Mouse (Mus musculus): Measurements from ENCODE around the gene Ten1. TPM values are rescaled to one million over a fixed set of nuclear protein-coding genes. Genes with fewer than 3 reads are reported as not detected.

Ten1 gene
- 74.0 and 76.4 TPM in 2 replicates for polyA plus RNA-seq (2014; fragmentation: Nextera tagmentation; extraction: Ambion mirVana)

- peak within 1 kb of the TSS; percentile 87 for H3K4me2 ChIP-seq
- H3K27me3 ChIP-seq (ENCODE audit: control insufficient read depth, insufficient read depth, low read length): no peaks in the 10 kb centered on the region
- peaks cover 5% of the 10 kb centered on the region; the same call in 1 of the 2 replicates for H3K36me3 ChIP-seq (ENCODE audit: control insufficient read depth, insufficient read depth, low read length)
- ATAC-seq (replicated peaks; ENCODE audit: insufficient number of reproducible peaks, low FRiP score, low TSS enrichment): peak; percentile 97
- H3K27ac ChIP-seq (ENCODE audit: low read depth, low read length): peak within 1 kb of the TSS; percentile 98
- no peaks in the 10 kb centered on the region for H3K9me3 ChIP-seq (replicated peaks; ENCODE audit: control insufficient read depth, low read length)
- under 1% methylated on average over 62 of the region's 62 CpGs for WGBS (ENCODE audit: insufficient replicate concordance)
- H3K4me1 ChIP-seq (ENCODE audit: control insufficient read depth, insufficient read depth, low read length): peaks cover 8% of the 10 kb centered on the region
- peak within 1 kb of the TSS; percentile 75 for H3K4me3 ChIP-seq (ENCODE audit: low read depth, low read length)
- peak within 1 kb of the TSS; percentile 90 for H3K9ac ChIP-seq (ENCODE audit: low read depth, low read length)
These were observed at the start of gene Ten1, which contains the start of gene Acox1 for GRCm38 (mm10) chr11:116198639-116199531. Ten1 (plus strand) TSS chr11:116198855. Acox1 (minus strand) TSS chr11:116199045.

- 75% methylated on average over 6 of the region's 6 CpGs for WGBS (ENCODE audit: insufficient replicate concordance)
- peaks cover 8% of the 10 kb centered on the region; the same call in 1 of the 2 replicates for H3K4me1 ChIP-seq (ENCODE audit: control insufficient read depth, insufficient read depth, low read length)
- ATAC-seq (replicated peaks; ENCODE audit: insufficient number of reproducible peaks, low FRiP score, low TSS enrichment): no peak
- H3K4me3 ChIP-seq (ENCODE audit: low read depth, low read length): no peak overlapping the region
- no peaks in the 10 kb centered on the region for H3K27me3 ChIP-seq (ENCODE audit: control insufficient read depth, insufficient read depth, low read length)
- no peak overlapping the region for H3K27ac ChIP-seq (ENCODE audit: low read depth, low read length)
- no peaks in the 10 kb centered on the region for H3K9me3 ChIP-seq (replicated peaks; ENCODE audit: control insufficient read depth, low read length)
- H3K36me3 ChIP-seq (ENCODE audit: control insufficient read depth, insufficient read depth, low read length): peaks cover 47% of the 10 kb centered on the region
- H3K4me2 ChIP-seq: no peak overlapping the region
- no peak overlapping the region for H3K9ac ChIP-seq (ENCODE audit: low read depth, low read length)
These were observed 49.3 kb upstream of the Ten1 start for GRCm38 (mm10) chr11:116149341-116149740.

- H3K27me3 ChIP-seq (ENCODE audit: control insufficient read depth, insufficient read depth, low read length): no peaks in the 10 kb centered on the region
- ATAC-seq (replicated peaks; ENCODE audit: insufficient number of reproducible peaks, low FRiP score, low TSS enrichment): peak; percentile 64
- peaks cover 41% of the 10 kb centered on the region for H3K36me3 ChIP-seq (ENCODE audit: control insufficient read depth, insufficient read depth, low read length)
- H3K4me3 ChIP-seq (ENCODE audit: low read depth, low read length): no peak overlapping the region
- H3K4me2 ChIP-seq: no peak overlapping the region
- peak overlapping the region; percentile 50; the same call in 1 of the 2 replicates for H3K27ac ChIP-seq (ENCODE audit: low read depth, low read length)
- 71% methylated on average over 2 of the region's 2 CpGs for WGBS (ENCODE audit: insufficient replicate concordance)
- H3K4me1 ChIP-seq (ENCODE audit: control insufficient read depth, insufficient read depth, low read length): peaks cover 8% of the 10 kb centered on the region; the same call in 1 of the 2 replicates
- H3K9me3 ChIP-seq (replicated peaks; ENCODE audit: control insufficient read depth, low read length): no peaks in the 10 kb centered on the region
- no peak overlapping the region for H3K9ac ChIP-seq (ENCODE audit: low read depth, low read length)
These were observed 47.7 kb upstream of the Ten1 start for GRCm38 (mm10) chr11:116150960-116151359.

- ATAC-seq (replicated peaks; ENCODE audit: insufficient number of reproducible peaks, low FRiP score, low TSS enrichment): no peak
- H3K27ac ChIP-seq (ENCODE audit: low read depth, low read length): no peak overlapping the region
- H3K4me2 ChIP-seq: no peak overlapping the region
- 0 out of 2 replicates have a peak, but pooled peaks cover under 1% of the 10 kb centered on the region for H3K4me1 ChIP-seq (ENCODE audit: control insufficient read depth, insufficient read depth, low read length)
- H3K9ac ChIP-seq (ENCODE audit: low read depth, low read length): no peak overlapping the region
- WGBS (ENCODE audit: insufficient replicate concordance): 62% methylated on average over 12 of the region's 12 CpGs
- H3K27me3 ChIP-seq (ENCODE audit: control insufficient read depth, insufficient read depth, low read length): no peaks in the 10 kb centered on the region
- H3K36me3 ChIP-seq (ENCODE audit: control insufficient read depth, insufficient read depth, low read length): no peaks in the 10 kb centered on the region; the same call in 1 of the 2 replicates
- H3K9me3 ChIP-seq (replicated peaks; ENCODE audit: control insufficient read depth, low read length): no peaks in the 10 kb centered on the region
- no peak overlapping the region for H3K4me3 ChIP-seq (ENCODE audit: low read depth, low read length)
These were observed 37.3 kb upstream of the Ten1 start for GRCm38 (mm10) chr11:116161312-116161711.

GRCm38 (mm10) chr11:116162146-116162545 is 36.5 kb upstream of the Ten1 start:
- H3K27me3 ChIP-seq (ENCODE audit: control insufficient read depth, insufficient read depth, low read length): no peaks in the 10 kb centered on the region
- no peak overlapping the region for H3K4me3 ChIP-seq (ENCODE audit: low read depth, low read length)
- H3K4me1 ChIP-seq (ENCODE audit: control insufficient read depth, insufficient read depth, low read length): 0 out of 2 replicates have a peak, but pooled peaks cover 5% of the 10 kb centered on the region
- H3K9me3 ChIP-seq (replicated peaks; ENCODE audit: control insufficient read depth, low read length): no peaks in the 10 kb centered on the region
- no peaks in the 10 kb centered on the region for H3K36me3 ChIP-seq (ENCODE audit: control insufficient read depth, insufficient read depth, low read length)
- no peak for ATAC-seq (replicated peaks; ENCODE audit: insufficient number of reproducible peaks, low FRiP score, low TSS enrichment)
- WGBS (ENCODE audit: insufficient replicate concordance): 82% methylated on average over 10 of the region's 10 CpGs
- H3K9ac ChIP-seq (ENCODE audit: low read depth, low read length): no peak overlapping the region
- H3K27ac ChIP-seq (ENCODE audit: low read depth, low read length): no peak overlapping the region
- H3K4me2 ChIP-seq: no peak overlapping the region

- H3K4me3 ChIP-seq (ENCODE audit: low read depth, low read length): no peak overlapping the region
- ATAC-seq (replicated peaks; ENCODE audit: insufficient number of reproducible peaks, low FRiP score, low TSS enrichment): no peak
- no peak overlapping the region for H3K27ac ChIP-seq (ENCODE audit: low read depth, low read length)
- 0 out of 2 replicates have a peak, but pooled peaks cover 5% of the 10 kb centered on the region for H3K4me1 ChIP-seq (ENCODE audit: control insufficient read depth, insufficient read depth, low read length)
- H3K27me3 ChIP-seq (ENCODE audit: control insufficient read depth, insufficient read depth, low read length): no peaks in the 10 kb centered on the region
- H3K4me2 ChIP-seq: no peak overlapping the region
- 69% methylated on average over 9 of the region's 9 CpGs for WGBS (ENCODE audit: insufficient replicate concordance)
- H3K9ac ChIP-seq (ENCODE audit: low read depth, low read length): no peak overlapping the region
- no peaks in the 10 kb centered on the region for H3K36me3 ChIP-seq (ENCODE audit: control insufficient read depth, insufficient read depth, low read length)
- H3K9me3 ChIP-seq (replicated peaks; ENCODE audit: control insufficient read depth, low read length): no peaks in the 10 kb centered on the region
These were observed 35.7 kb upstream of the Ten1 start for GRCm38 (mm10) chr11:116163002-116163401.

- peak overlapping the region; percentile 95 for H3K27ac ChIP-seq (ENCODE audit: low read depth, low read length)
- 6% methylated on average over 6 of the region's 6 CpGs for WGBS (ENCODE audit: insufficient replicate concordance)
- no peaks in the 10 kb centered on the region for H3K9me3 ChIP-seq (replicated peaks; ENCODE audit: control insufficient read depth, low read length)
- H3K9ac ChIP-seq (ENCODE audit: low read depth, low read length): peak overlapping the region; percentile 90
- H3K27me3 ChIP-seq (ENCODE audit: control insufficient read depth, insufficient read depth, low read length): no peaks in the 10 kb centered on the region
- ATAC-seq (replicated peaks; ENCODE audit: insufficient number of reproducible peaks, low FRiP score, low TSS enrichment): no peak
- H3K4me1 ChIP-seq (ENCODE audit: control insufficient read depth, insufficient read depth, low read length): 0 out of 2 replicates have a peak, but pooled peaks cover 5% of the 10 kb centered on the region
- peak overlapping the region; percentile 73 for H3K4me3 ChIP-seq (ENCODE audit: low read depth, low read length)
- H3K4me2 ChIP-seq: peak overlapping the region; percentile 84
- H3K36me3 ChIP-seq (ENCODE audit: control insufficient read depth, insufficient read depth, low read length): peaks cover 4% of the 10 kb centered on the region
These were observed 31.4 kb upstream of the Ten1 start for GRCm38 (mm10) chr11:116167232-116167631.

- H3K9me3 ChIP-seq (replicated peaks; ENCODE audit: control insufficient read depth, low read length): no peaks in the 10 kb centered on the region
- H3K36me3 ChIP-seq (ENCODE audit: control insufficient read depth, insufficient read depth, low read length): peaks cover 10% of the 10 kb centered on the region
- peak within 1 kb of the TSS; percentile 73 for H3K4me3 ChIP-seq (ENCODE audit: low read depth, low read length)
- H3K4me2 ChIP-seq: peak within 1 kb of the TSS; percentile 84
- H3K27me3 ChIP-seq (ENCODE audit: control insufficient read depth, insufficient read depth, low read length): no peaks in the 10 kb centered on the region
- H3K9ac ChIP-seq (ENCODE audit: low read depth, low read length): peak within 1 kb of the TSS; percentile 90
- peak; percentile 93 for ATAC-seq (replicated peaks; ENCODE audit: insufficient number of reproducible peaks, low FRiP score, low TSS enrichment)
- under 1% methylated on average over 40 of the region's 40 CpGs for WGBS (ENCODE audit: insufficient replicate concordance)
- 0 out of 2 replicates have a peak, but pooled peaks cover 5% of the 10 kb centered on the region for H3K4me1 ChIP-seq (ENCODE audit: control insufficient read depth, insufficient read depth, low read length)
- H3K27ac ChIP-seq (ENCODE audit: low read depth, low read length): peak within 1 kb of the TSS; percentile 95
These were observed 30.7 kb upstream of the Ten1 start, which contains the start of gene Fbf1 for GRCm38 (mm10) chr11:116167884-116168439. Fbf1 (minus strand) TSS chr11:116168166.
